ENCODE assay signal across 11 mouse cellular contexts in genomic region chr1:180906461-180907147, GRCm38 (mm10). TPM values are rescaled to one million over a fixed set of nuclear protein-coding genes. Genes with fewer than 3 reads are reported as not detected.
DNase-seq lines count a peak whose midpoint lies in the region; ATAC-seq lines count a peak whose summit lies in the region.
"Had no signal": no experiment of that assay in that cellular context is flagged by ENCODE, and none has a peak within 500 bp of the region (broad histone marks: within the 10 kb centered on the region; RNA-seq: fewer than 3 reads in every experiment).

No protein-coding gene starts in this region.

- peaks cover 8% of the 10 kb centered on the region for H3K9me3 ChIP-seq in erythroblast, embryonic 14.5 days (ENCODE audit: control insufficient read depth, low read length)
- H3K9me3 ChIP-seq in midbrain, embryonic 15.5 days: no peaks in the 10 kb centered on the region
- no peaks in the 10 kb centered on the region for H3K9me3 ChIP-seq in midbrain, embryonic 16.5 days (replicated peaks; ENCODE audit: control insufficient read depth, low read length, poor library complexity, severe bottlenecking)

- no peaks in the 10 kb centered on the region; the same call in 1 of the 2 replicates for H3K27me3 ChIP-seq in erythroblast, embryonic 14.5 days (ENCODE audit: control insufficient read depth)
- no peaks in the 10 kb centered on the region for H3K27me3 ChIP-seq in midbrain, embryonic 15.5 days (replicated peaks)
- H3K27me3 ChIP-seq in midbrain, embryonic 16.5 days (ENCODE audit: control insufficient read depth, insufficient read depth, low read depth, low read length): no peaks in the 10 kb centered on the region

- H3K4me3 ChIP-seq in erythroblast, embryonic 14.5 days (replicated peaks): peak overlapping the region; percentile 87
- no peak overlapping the region for H3K4me3 ChIP-seq in midbrain, embryonic 15.5 days
- H3K4me3 ChIP-seq in midbrain, embryonic 16.5 days (ENCODE audit: low read depth, low read length): no peak overlapping the region

- 93% methylated on average over 24 of the region's 24 CpGs for WGBS in midbrain, embryonic 15.5 days
- 93% methylated on average over 24 of the region's 24 CpGs for WGBS in midbrain, embryonic 16.5 days

- H3K36me3 ChIP-seq in erythroblast, embryonic 14.5 days (ENCODE audit: control insufficient read depth): peaks cover 52% of the 10 kb centered on the region
- peaks cover 6% of the 10 kb centered on the region; the same call in 1 of the 2 replicates for H3K36me3 ChIP-seq in midbrain, embryonic 15.5 days (replicated peaks)
- peaks cover 5% of the 10 kb centered on the region; the same call in 1 of the 2 replicates for H3K36me3 ChIP-seq in midbrain, embryonic 16.5 days (ENCODE audit: control insufficient read depth, insufficient read depth, low read length)

- peak; percentile 55 for DNase-seq in liver
- DNase-seq in thymus, postnatal 4 days: peak; percentile 65
- no peak for DNase-seq in gastrocnemius, postnatal 36 days
- no peak for DNase-seq in adrenal gland, postnatal 4 days (ENCODE audit: low spot score in 2 of 2)
- DNase-seq: heart, postnatal 4 days had no signal

- no peak overlapping the region for H3K9ac ChIP-seq in midbrain, embryonic 15.5 days
- H3K9ac ChIP-seq in midbrain, embryonic 16.5 days (ENCODE audit: low read depth, low read length): no peak overlapping the region

- intact Hi-C loops in gastrocnemius, postnatal 36 days (cut with DNase I): no loop called here

- H3K27ac ChIP-seq in midbrain, embryonic 15.5 days: no peak overlapping the region
- no peak overlapping the region for H3K27ac ChIP-seq in midbrain, embryonic 16.5 days (ENCODE audit: low read length)

- peaks cover 72% of the 10 kb centered on the region for H3K4me1 ChIP-seq in erythroblast, embryonic 14.5 days (ENCODE audit: control insufficient read depth)
- H3K4me1 ChIP-seq in midbrain, embryonic 15.5 days: peaks cover 23% of the 10 kb centered on the region
- H3K4me1 ChIP-seq in midbrain, embryonic 16.5 days (ENCODE audit: control insufficient read depth, insufficient read depth, low read length): peaks cover 17% of the 10 kb centered on the region

- H3K4me2 ChIP-seq in midbrain, embryonic 15.5 days: 0 out of 2 replicates have a peak overlapping the region, but pooled peaks have one; percentile 89
- no peak overlapping the region for H3K4me2 ChIP-seq in midbrain, embryonic 16.5 days (ENCODE audit: low read length)

- no peak for ATAC-seq in erythroblast, adult 5-6 weeks (replicated peaks; ENCODE audit: low FRiP score, poor library complexity, severe bottlenecking)
- no peak for ATAC-seq in midbrain, embryonic 15.5 days (replicated peaks)
- ATAC-seq in midbrain, embryonic 16.5 days: no peak

RNA-seq across cellular contexts. Expression of gene Pycr2, which starts 2.5 kb away (rescaled TPM):
- 33.5 and 34.7 TPM in 2 replicates for polyA plus RNA-seq in erythroblast, embryonic 14.5 days (2012)
- 9.0 and 9.8 TPM in 2 replicates for total RNA-seq in erythroblast, adult 5-6 weeks (2015; ENCODE audit: low replicate concordance)
- total RNA-seq in erythroblast, adult 5-6 weeks (2017; ENCODE audit: low replicate concordance): 5.8 and 7.0 TPM in 2 replicates
- polyA plus RNA-seq in midbrain, embryonic 15.5 days (2015; fragmentation: Nextera tagmentation; extraction: Ambion mirVana): 76.7 and 79.8 TPM in 2 replicates
- 68.3 and 71.7 TPM in 2 replicates for polyA plus RNA-seq in midbrain, embryonic 16.5 days (2015; fragmentation: Nextera tagmentation; extraction: Ambion mirVana)
- total RNA-seq in gastrocnemius, postnatal 36 days (2021): 10 to 100 TPM; 10.9 to 12.7 TPM
- total RNA-seq in adrenal gland, postnatal 4 days (2021): 10 to 100 TPM; 43.6 to 43.7 TPM

RNA-seq across cellular contexts. Expression of gene Lefty2, which starts 13.7 kb away (rescaled TPM):
- polyA plus RNA-seq in erythroblast, embryonic 14.5 days (2012): not detected in 2 replicates
- not detected in 2 replicates for total RNA-seq in erythroblast, adult 5-6 weeks (2015; ENCODE audit: low replicate concordance)
- total RNA-seq in erythroblast, adult 5-6 weeks (2017; ENCODE audit: low replicate concordance): not detected in 2 replicates
- polyA plus RNA-seq in midbrain, embryonic 15.5 days (2015; fragmentation: Nextera tagmentation; extraction: Ambion mirVana): 2.4 and 2.5 TPM in 2 replicates
- 4.7 and 5.0 TPM in 2 replicates for polyA plus RNA-seq in midbrain, embryonic 16.5 days (2015; fragmentation: Nextera tagmentation; extraction: Ambion mirVana)
- total RNA-seq in gastrocnemius, postnatal 36 days (2021): not detected
- under 1 TPM; 0.39 to 0.45 TPM for total RNA-seq in adrenal gland, postnatal 4 days (2021)
- total RNA-seq: common myeloid progenitor, adult 5-6 weeks; gastrocnemius, adult 18-20 months; heart, postnatal 4 days had no signal

RNA-seq across cellular contexts. Expression of gene Lefty1, which starts 28.2 kb away (rescaled TPM):
- polyA plus RNA-seq in erythroblast, embryonic 14.5 days (2012): 0.20 and 0.87 TPM in 2 replicates
- total RNA-seq in erythroblast, adult 5-6 weeks (2015; ENCODE audit: low replicate concordance): not detected in 2 replicates
- not detected in 2 replicates for total RNA-seq in erythroblast, adult 5-6 weeks (2017; ENCODE audit: low replicate concordance)
- polyA plus RNA-seq in midbrain, embryonic 15.5 days (2015; fragmentation: Nextera tagmentation; extraction: Ambion mirVana): 0.22 and 0.28 TPM in 2 replicates
- 0.26 TPM in 1 of 2 replicates, not detected in the other for polyA plus RNA-seq in midbrain, embryonic 16.5 days (2015; fragmentation: Nextera tagmentation; extraction: Ambion mirVana)
- total RNA-seq in gastrocnemius, postnatal 36 days (2021): under 1 TPM in 1 of 2 experiments, not detected in 1; 0.25 TPM
- total RNA-seq in adrenal gland, postnatal 4 days (2021): 1 to 10 TPM; 1.4 to 2.7 TPM

RNA-seq across cellular contexts. Expression of gene Tmem63a, which starts 35.5 kb away (rescaled TPM):
- polyA plus RNA-seq in erythroblast, embryonic 14.5 days (2012): 0.27 and 0.36 TPM in 2 replicates
- total RNA-seq in erythroblast, adult 5-6 weeks (2015; ENCODE audit: low replicate concordance): 8.5 and 13.8 TPM in 2 replicates
- total RNA-seq in erythroblast, adult 5-6 weeks (2017; ENCODE audit: low replicate concordance): 6.6 and 13.1 TPM in 2 replicates
- polyA plus RNA-seq in midbrain, embryonic 15.5 days (2015; fragmentation: Nextera tagmentation; extraction: Ambion mirVana): 1.4 and 1.8 TPM in 2 replicates
- 1.2 and 1.3 TPM in 2 replicates for polyA plus RNA-seq in midbrain, embryonic 16.5 days (2015; fragmentation: Nextera tagmentation; extraction: Ambion mirVana)
- 10 to 100 TPM; 12.4 to 13.3 TPM for total RNA-seq in gastrocnemius, postnatal 36 days (2021)
- 10 to 100 TPM; 32.2 to 33.0 TPM for total RNA-seq in adrenal gland, postnatal 4 days (2021)

RNA-seq across cellular contexts. Expression of gene Sde2, which starts 55.7 kb away (rescaled TPM):
- 2.5 and 2.7 TPM in 2 replicates for polyA plus RNA-seq in erythroblast, embryonic 14.5 days (2012)
- total RNA-seq in erythroblast, adult 5-6 weeks (2015; ENCODE audit: low replicate concordance): 17.3 and 29.4 TPM in 2 replicates
- total RNA-seq in erythroblast, adult 5-6 weeks (2017; ENCODE audit: low replicate concordance): 34.7 and 53.5 TPM in 2 replicates
- 29.0 and 30.9 TPM in 2 replicates for polyA plus RNA-seq in midbrain, embryonic 15.5 days (2015; fragmentation: Nextera tagmentation; extraction: Ambion mirVana)
- 32.1 and 32.9 TPM in 2 replicates for polyA plus RNA-seq in midbrain, embryonic 16.5 days (2015; fragmentation: Nextera tagmentation; extraction: Ambion mirVana)
- total RNA-seq in gastrocnemius, postnatal 36 days (2021): 1 to 10 TPM; 5.2 to 6.9 TPM
- total RNA-seq in adrenal gland, postnatal 4 days (2021): 10 to 100 TPM; 30.5 to 30.7 TPM

Comparison
In these comparisons a context has a peak if more than half of its experiments do, and no peak if none do; other contexts are left out.
1. DNase-seq: peak in liver (single experiment) and thymus, postnatal 4 days (single experiment); none in gastrocnemius, postnatal 36 days (0 of 2) and adrenal gland, postnatal 4 days (0 of 2).